Mouse (Mus musculus): ENCODE measurements around the gene Ufc1. TPM values are rescaled to one million over a fixed set of nuclear protein-coding genes. Genes with fewer than 3 reads are reported as not detected.
"Not testable (repeated sequence)": the region's sequence is repeated elsewhere in the genome, so short reads cannot be mapped to it uniquely, and the experiment has no call there.

Ufc1 gene
- polyA plus RNA-seq (2016; fragmentation: Nextera tagmentation; extraction: Ambion mirVana): 84.1 and 86.2 TPM in 2 replicates

GRCm38 (mm10) chr1:171294298-171295062, at the start of gene Ufc1:
Gene Ufc1 (minus strand): TSS chr1:171295024.
- WGBS: under 1% methylated on average over 42 of the region's 42 CpGs
- Histone ChIP-seq H3K9ac (peak within 1 kb of the TSS; percentile 86), H3K36me3 (peaks cover 6% of the 10 kb centered on the region), H3K27ac (ENCODE audit: poor library complexity, severe bottlenecking) (peak within 1 kb of the TSS; percentile 87), H3K4me2 (peak within 1 kb of the TSS; percentile 74), H3K4me1 (replicated peaks) (peaks cover 8% of the 10 kb centered on the region), H3K4me3 (peak within 1 kb of the TSS; percentile 94), H3K9me3 (replicated peaks) (no peaks in the 10 kb centered on the region), H3K27me3 (replicated peaks) (peaks cover 16% of the 10 kb centered on the region)
- ATAC-seq (ENCODE audit: insufficient number of reproducible peaks, low FRiP score): peak; percentile 82

- peaks cover 22% of the 10 kb centered on the region for H3K4me1 ChIP-seq (replicated peaks)
- H3K9ac ChIP-seq: no peak overlapping the region
- H3K9me3 ChIP-seq (replicated peaks): peaks cover 4% of the 10 kb centered on the region; the same call in 1 of the 2 replicates
- no peaks in the 10 kb centered on the region for H3K27me3 ChIP-seq (replicated peaks)
- no peak overlapping the region for H3K4me2 ChIP-seq
- H3K36me3 ChIP-seq: peaks cover 45% of the 10 kb centered on the region
- ATAC-seq (ENCODE audit: insufficient number of reproducible peaks, low FRiP score): no peak
- H3K27ac ChIP-seq (ENCODE audit: poor library complexity, severe bottlenecking): no peak overlapping the region
- H3K4me3 ChIP-seq: no peak overlapping the region
- WGBS: 80% methylated on average over 9 of the region's 9 CpGs
Observed at GRCm38 (mm10) chr1:171343922-171344677, 49.3 kb upstream of the Ufc1 start.

GRCm38 (mm10) chr1:171342262-171343207, 47.7 kb upstream of the Ufc1 start:
- ATAC-seq (ENCODE audit: insufficient number of reproducible peaks, low FRiP score): no peak
- no peak overlapping the region for H3K27ac ChIP-seq (ENCODE audit: poor library complexity, severe bottlenecking)
- H3K9ac ChIP-seq: no peak overlapping the region
- 93% methylated on average over 16 of the region's 16 CpGs for WGBS
- peaks cover 61% of the 10 kb centered on the region for H3K36me3 ChIP-seq
- H3K4me2 ChIP-seq: no peak overlapping the region
- H3K9me3 ChIP-seq (replicated peaks): peaks cover 4% of the 10 kb centered on the region; the same call in 1 of the 2 replicates
- peaks cover 22% of the 10 kb centered on the region for H3K4me1 ChIP-seq (replicated peaks)
- no peak overlapping the region for H3K4me3 ChIP-seq
- H3K27me3 ChIP-seq (replicated peaks): no peaks in the 10 kb centered on the region

- under 1% methylated on average over 4 of the region's 4 CpGs for WGBS
- peaks cover 12% of the 10 kb centered on the region for H3K36me3 ChIP-seq
- ATAC-seq (ENCODE audit: insufficient number of reproducible peaks, low FRiP score): no peak
Observed at GRCm38 (mm10) chr1:171330216-171330560, 35.4 kb upstream of the Ufc1 start.

GRCm38 (mm10) chr1:171329433-171330215, 34.8 kb upstream of the Ufc1 start:
- Histone ChIP-seq H3K27ac (ENCODE audit: poor library complexity, severe bottlenecking) (peak overlapping the region; percentile 98), H3K4me3 (peak overlapping the region; percentile 90), H3K9me3 (replicated peaks) (no peaks in the 10 kb centered on the region), H3K4me1 (replicated peaks) (peaks cover 40% of the 10 kb centered on the region), H3K36me3 (peaks cover 17% of the 10 kb centered on the region), H3K27me3 (replicated peaks) (no peaks in the 10 kb centered on the region), H3K4me2 (peak overlapping the region; percentile 99), H3K9ac (peak overlapping the region; percentile 95)
- ATAC-seq (ENCODE audit: insufficient number of reproducible peaks, low FRiP score): peak; percentile 90
- WGBS: under 1% methylated on average over 57 of the region's 61 CpGs

More at GRCm38 (mm10) chr1:171330216-171330560, 35.4 kb upstream of the Ufc1 start:
- H3K4me2 ChIP-seq: peak overlapping the region; percentile 99
- peak overlapping the region; percentile 95 for H3K9ac ChIP-seq
- H3K9me3 ChIP-seq (replicated peaks): no peaks in the 10 kb centered on the region
- H3K4me3 ChIP-seq: peak overlapping the region; percentile 90
- H3K27ac ChIP-seq (ENCODE audit: poor library complexity, severe bottlenecking): peak overlapping the region; percentile 98
- H3K4me1 ChIP-seq (replicated peaks): peaks cover 40% of the 10 kb centered on the region
- H3K27me3 ChIP-seq (replicated peaks): no peaks in the 10 kb centered on the region

GRCm38 (mm10) chr1:171328839-171329432, 34.1 kb upstream of the Ufc1 start, which contains the start of gene Dedd:
Gene Dedd (plus strand): TSS chr1:171329145.
- peak; percentile 90 for ATAC-seq (ENCODE audit: insufficient number of reproducible peaks, low FRiP score)
- H3K9me3 ChIP-seq (replicated peaks): no peaks in the 10 kb centered on the region
- WGBS: under 1% methylated on average over 48 of the region's 48 CpGs

GRCm38 (mm10) chr1:171328244-171328643, 33.4 kb upstream of the Ufc1 start:
- H3K4me1 ChIP-seq (replicated peaks): peaks cover 35% of the 10 kb centered on the region
- peak overlapping the region; percentile 99 for H3K4me2 ChIP-seq
- no peaks in the 10 kb centered on the region for H3K27me3 ChIP-seq (replicated peaks)
- peak overlapping the region; percentile 98 for H3K27ac ChIP-seq (ENCODE audit: poor library complexity, severe bottlenecking)
- H3K4me3 ChIP-seq: peak overlapping the region; percentile 90
- peaks cover 19% of the 10 kb centered on the region for H3K36me3 ChIP-seq
- no peaks in the 10 kb centered on the region for H3K9me3 ChIP-seq (replicated peaks)
- peak overlapping the region; percentile 95 for H3K9ac ChIP-seq
- 27% methylated on average over 9 of the region's 9 CpGs for WGBS
- no peak for ATAC-seq (ENCODE audit: insufficient number of reproducible peaks, low FRiP score)

More at GRCm38 (mm10) chr1:171328839-171329432, 34.1 kb upstream of the Ufc1 start, which contains the start of gene Dedd:
- Histone ChIP-seq H3K9ac (peak within 1 kb of the TSS; percentile 95), H3K27me3 (replicated peaks) (no peaks in the 10 kb centered on the region), H3K4me3 (peak within 1 kb of the TSS; percentile 90), H3K27ac (ENCODE audit: poor library complexity, severe bottlenecking) (peak within 1 kb of the TSS; percentile 98), H3K4me2 (peak within 1 kb of the TSS; percentile 99), H3K36me3 (peaks cover 19% of the 10 kb centered on the region), H3K4me1 (replicated peaks) (peaks cover 40% of the 10 kb centered on the region)

- H3K36me3 ChIP-seq: peaks cover 11% of the 10 kb centered on the region; the same call in 1 of the 2 replicates
- H3K9me3 ChIP-seq (replicated peaks); H3K27ac ChIP-seq (ENCODE audit: poor library complexity, severe bottlenecking); H3K4me3 ChIP-seq; ATAC-seq (ENCODE audit: insufficient number of reproducible peaks, low FRiP score); H3K27me3 ChIP-seq (replicated peaks); H3K9ac ChIP-seq; H3K4me2 ChIP-seq: not testable (repeated sequence)
- H3K4me1 ChIP-seq (replicated peaks): peaks cover 26% of the 10 kb centered on the region
- WGBS: 88% methylated on average over 3 of the region's 4 CpGs
Observed at GRCm38 (mm10) chr1:171326588-171326987, 31.8 kb upstream of the Ufc1 start.

GRCm38 (mm10) chr1:171325571-171325970, 30.7 kb upstream of the Ufc1 start:
- no peak for ATAC-seq (ENCODE audit: insufficient number of reproducible peaks, low FRiP score)
- H3K4me2 ChIP-seq: no peak overlapping the region
- peaks cover 11% of the 10 kb centered on the region; the same call in 1 of the 2 replicates for H3K36me3 ChIP-seq
- peaks cover 18% of the 10 kb centered on the region for H3K4me1 ChIP-seq (replicated peaks)
- H3K9ac ChIP-seq: no peak overlapping the region
- no peaks in the 10 kb centered on the region for H3K9me3 ChIP-seq (replicated peaks)
- no peaks in the 10 kb centered on the region for H3K27me3 ChIP-seq (replicated peaks)
- WGBS: 78% methylated on average over 2 of the region's 2 CpGs
- no peak overlapping the region for H3K4me3 ChIP-seq
- H3K27ac ChIP-seq (ENCODE audit: poor library complexity, severe bottlenecking): no peak overlapping the region

All from heart, embryonic 12.5 days (tissue).